Mouse (Mus musculus) embryonic facial prominence, embryonic 11.5 days (tissue): ENCODE measurements around the gene Adam21. TPM values are rescaled to one million over a fixed set of nuclear protein-coding genes. Genes with fewer than 3 reads are reported as not detected.
"Not testable (repeated sequence)": the region's sequence is repeated elsewhere in the genome, so short reads cannot be mapped to it uniquely, and the experiment has no call there.

Experiments used
- ATAC-seq: fragments of 200-750 bp; cut with Nextera tagmentation; replicated peaks from 2 replicates; pipeline ENCODE4 v1.8.0; 2017; ENCODE audit warnings: low read depth; ENCODE audit not compliant: insufficient number of reproducible peaks, low FRiP score, low TSS enrichment
- DNase-seq: peaks from one replicate; pipeline ENCODE4 v3.0.0-alpha.2; 2015; ENCODE audit warnings: low spot score
- H3K27ac ChIP-seq: fragments of 300-500 bp; sonication (generic); replicated peaks from 2 replicates; pipeline ENCODE4 v1.5.1; 2014; ENCODE audit warnings: mild to moderate bottlenecking, low read depth, low read length, control low read depth
- H3K27me3 ChIP-seq: fragments of 300-500 bp; sonication (generic); 2 replicates; pipeline ENCODE4 v1.6.1; 2014; ENCODE audit warnings: mild to moderate bottlenecking, low read length, moderate library complexity, mixed read lengths; ENCODE audit not compliant: control insufficient read depth, insufficient read depth
- H3K36me3 ChIP-seq: fragments of 300-500 bp; sonication (generic); replicated peaks from 2 replicates; pipeline ENCODE4 v1.6.1; 2014; ENCODE audit warnings: low read depth, mild to moderate bottlenecking, low read length, moderate library complexity, mixed read lengths; ENCODE audit not compliant: control insufficient read depth, insufficient read depth
- H3K4me1 ChIP-seq: fragments of 300-500 bp; sonication (generic); 2 replicates; pipeline ENCODE4 v1.6.1; 2014; ENCODE audit warnings: low read length, mixed read lengths; ENCODE audit not compliant: control insufficient read depth, insufficient read depth
- H3K4me2 ChIP-seq: fragments of 300-500 bp; sonication (generic); 2 replicates; pipeline ENCODE4 v1.6.1; 2014; ENCODE audit warnings: low read depth, mild to moderate bottlenecking, control low read depth, low read length, moderate library complexity
- H3K4me3 ChIP-seq: fragments of 300-500 bp; sonication (generic); 2 replicates; pipeline ENCODE4 v1.5.1; 2014; ENCODE audit warnings: low read depth, low read length, control low read depth
- H3K9ac ChIP-seq: fragments of 300-500 bp; sonication (generic); replicated peaks from 2 replicates; pipeline ENCODE4 v1.6.1; 2014; ENCODE audit warnings: mild to moderate bottlenecking, control low read depth, low read length
- H3K9me3 ChIP-seq: fragments of 300-500 bp; sonication (generic); replicated peaks from 2 replicates; pipeline ENCODE4 v1.6.1; 2016; ENCODE audit warnings: mild to moderate bottlenecking, low read length, inconsistent platforms, mixed read lengths; ENCODE audit not compliant: control insufficient read depth
- WGBS: fragments of 180-500 bp; shearing (Covaris S2); extraction: QIAGEN DNeasy Blood & Tissue Kit; methylation state at CpG from one replicate; pipeline ENCODE4 v1.1.7; 2014; 5-methylcytosine and 5-hydroxymethylcytosine counted together
- polyA plus RNA-seq: library from polyadenylated mRNA; unstranded; fragments of >200 nt; fragmentation: Nextera tagmentation; extraction: Ambion mirVana; gene quantifications from 2 replicates; pipeline ENCODE4 v1.2.1, GENCODE M21; 2014

Gene Adam21
- polyA plus RNA-seq, 1 experiment from 2014 or later, result 0.32 TPM

GRCm38 (mm10) chr12:81567931-81568330, 343 bp downstream of the Adam21 start:
- 89% methylated on average over 5 of the region's 5 CpGs for WGBS
- H3K4me3 ChIP-seq, result no peak overlapping the region
- H3K4me1 ChIP-seq, result no peaks in the 10 kb centered on the region
- H3K27me3 ChIP-seq, result no peaks in the 10 kb centered on the region
- no peak overlapping the region for H3K9ac ChIP-seq
- H3K36me3 ChIP-seq, result no peaks in the 10 kb centered on the region
- no peak for DNase-seq
- no peaks in the 10 kb centered on the region for H3K9me3 ChIP-seq
- no peak overlapping the region for H3K27ac ChIP-seq
- ATAC-seq, result no peak
- no peak overlapping the region for H3K4me2 ChIP-seq

- WGBS, result 89% methylated on average over 3 of the region's 3 CpGs
- Histone ChIP-seq H3K9me3 (no peaks in the 10 kb centered on the region), H3K27ac (no peak overlapping the region), H3K4me3 (no peak overlapping the region), H3K36me3 (no peaks in the 10 kb centered on the region), H3K27me3 (no peaks in the 10 kb centered on the region), H3K4me1 (no peaks in the 10 kb centered on the region), H3K4me2 (no peak overlapping the region), H3K9ac (no peak overlapping the region)
- no peak for DNase-seq
- ATAC-seq, result no peak
Measured at GRCm38 (mm10) chr12:81564173-81564572, 4.1 kb downstream of the Adam21 start.

GRCm38 (mm10) chr12:81549286-81549685, 19.0 kb downstream of the Adam21 start:
- no peak for ATAC-seq
- no peaks in the 10 kb centered on the region for H3K27me3 ChIP-seq
- no peaks in the 10 kb centered on the region for H3K36me3 ChIP-seq
- H3K4me3 ChIP-seq, result no peak overlapping the region
- H3K4me1 ChIP-seq, result no peaks in the 10 kb centered on the region
- H3K9me3 ChIP-seq, result no peaks in the 10 kb centered on the region
- DNase-seq, result no peak
- WGBS, result 79% methylated on average over 3 of the region's 3 CpGs
- H3K27ac ChIP-seq, result no peak overlapping the region
- H3K4me2 ChIP-seq, result no peak overlapping the region
- no peak overlapping the region for H3K9ac ChIP-seq

GRCm38 (mm10) chr12:81547163-81547562, 21.1 kb downstream of the Adam21 start:
- Histone ChIP-seq H3K27me3 (no peaks in the 10 kb centered on the region), H3K9me3 (no peaks in the 10 kb centered on the region), H3K4me3 (no peak overlapping the region), H3K36me3 (no peaks in the 10 kb centered on the region), H3K4me1 (no peaks in the 10 kb centered on the region), H3K9ac (no peak overlapping the region), H3K4me2 (no peak overlapping the region), H3K27ac (no peak overlapping the region)
- WGBS, result 71% methylated on average over 4 of the region's 4 CpGs
- DNase-seq, result no peak
- ATAC-seq, result no peak

GRCm38 (mm10) chr12:81533029-81533419, 35.2 kb downstream of the Adam21 start:
- Histone ChIP-seq H3K4me2 (peak overlapping the region; percentile 54), H3K4me3 (peak overlapping the region; percentile 86), H3K36me3 (no peaks in the 10 kb centered on the region), H3K9me3 (no peaks in the 10 kb centered on the region), H3K4me1 (no peaks in the 10 kb centered on the region), H3K27me3 (no peaks in the 10 kb centered on the region), H3K9ac (peak overlapping the region; percentile 84), H3K27ac (no peak overlapping the region)
- peak; percentile 44; the same call in 1 of the 2 replicates for ATAC-seq
- peak; percentile 2 for DNase-seq
- WGBS, result 41% methylated on average over 4 of the region's 4 CpGs

- DNase-seq (peak; percentile 92), ATAC-seq (peak; percentile 92)
- no peak within 1 kb of the TSS for H3K27ac ChIP-seq
- peak within 1 kb of the TSS; percentile 54 for H3K4me2 ChIP-seq
- H3K4me3 ChIP-seq, result peak within 1 kb of the TSS; percentile 86
- H3K4me1 ChIP-seq, result no peaks in the 10 kb centered on the region
- no peaks in the 10 kb centered on the region for H3K27me3 ChIP-seq
- H3K9me3 ChIP-seq, result no peaks in the 10 kb centered on the region
- H3K36me3 ChIP-seq, result no peaks in the 10 kb centered on the region
- H3K9ac ChIP-seq, result peak within 1 kb of the TSS; percentile 84
- under 1% methylated on average over 46 of the region's 46 CpGs for WGBS
Measured at GRCm38 (mm10) chr12:81532316-81533028, 35.8 kb downstream of the Adam21 start, which contains the start of the genes Gm20498 and Synj2bp. Gm20498 (minus strand) TSS chr12:81532905. Synj2bp (minus strand) TSS chr12:81532911.

GRCm38 (mm10) chr12:81530587-81530986, 37.7 kb downstream of the Adam21 start:
- not testable (repeated sequence) for ATAC-seq, H3K4me3 ChIP-seq, DNase-seq, H3K9me3 ChIP-seq, H3K27ac ChIP-seq, H3K4me2 ChIP-seq, H3K9ac ChIP-seq, H3K36me3 ChIP-seq, H3K27me3 ChIP-seq, H3K4me1 ChIP-seq
- 80% methylated on average over 5 of the region's 8 CpGs for WGBS
